Mouse (Mus musculus): ENCODE results near the gene Erg28. TPM values are rescaled to one million over a fixed set of nuclear protein-coding genes. Genes with fewer than 3 reads are reported as not detected.
A peak's percentile ranks its signal among the peaks of the same experiment; 100 is the strongest.

The Erg28 gene
- polyA plus RNA-seq, 1 experiment from 2014 or later: 115 TPM

GRCm38 (mm10) chr12:85848164-85848958 is 24.0 kb upstream of the Erg28 start:
- no peak overlapping the region for H3K9ac ChIP-seq
- H3K9me3 ChIP-seq: no peaks in the 10 kb centered on the region
- no peak overlapping the region for H3K4me2 ChIP-seq (replicated peaks)
- H3K36me3 ChIP-seq: peaks cover 25% of the 10 kb centered on the region
- H3K4me1 ChIP-seq: no peaks in the 10 kb centered on the region
- H3K27me3 ChIP-seq: no peaks in the 10 kb centered on the region
- H3K27ac ChIP-seq: no peak overlapping the region
- H3K4me3 ChIP-seq: no peak overlapping the region
- 79% methylated on average over 7 of the region's 7 CpGs for WGBS
- peak; percentile 75; the same call in 1 of the 2 replicates for ATAC-seq (ENCODE audit: low FRiP score, low read depth)

GRCm38 (mm10) chr12:85839371-85840000 is 15.1 kb upstream of the Erg28 start:
- Histone ChIP-seq H3K36me3 (peaks cover 16% of the 10 kb centered on the region), H3K9me3 (no peaks in the 10 kb centered on the region), H3K4me1 (no peaks in the 10 kb centered on the region), H3K27ac (no peak overlapping the region), H3K9ac (no peak overlapping the region), H3K4me2 (replicated peaks) (no peak overlapping the region), H3K27me3 (no peaks in the 10 kb centered on the region), H3K4me3 (no peak overlapping the region)
- 89% methylated on average over 12 of the region's 12 CpGs for WGBS
- no peak for ATAC-seq (ENCODE audit: low FRiP score, low read depth)

DNA sequence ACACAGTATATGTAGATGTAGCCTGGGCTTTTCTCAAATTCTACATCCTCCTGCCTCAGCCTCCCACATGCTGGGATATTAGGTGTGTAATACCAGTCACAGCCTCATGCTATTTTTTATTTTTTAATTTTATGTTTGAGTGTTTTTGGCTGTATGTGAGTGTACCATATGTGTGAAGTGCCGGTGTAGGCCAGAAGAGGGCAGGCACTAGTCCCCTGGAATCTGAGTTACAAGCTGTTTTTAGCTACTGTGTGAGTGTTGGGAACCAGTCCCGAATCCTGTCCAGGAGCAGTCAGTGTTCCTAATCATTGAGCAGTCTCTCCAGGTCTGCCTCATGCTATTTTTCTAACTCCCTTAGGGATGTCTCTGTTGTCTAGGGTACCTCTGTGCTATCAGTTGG is 13.4 kb upstream of the Erg28 start:
- H3K4me3 ChIP-seq: no peak overlapping the region
- H3K4me2 ChIP-seq (replicated peaks): no peak overlapping the region
- peaks cover 11% of the 10 kb centered on the region for H3K36me3 ChIP-seq
- H3K9me3 ChIP-seq: no peaks in the 10 kb centered on the region
- H3K27ac ChIP-seq: no peak overlapping the region
- H3K9ac ChIP-seq: no peak overlapping the region
- ATAC-seq (ENCODE audit: low FRiP score, low read depth): no peak
- 92% methylated on average over 2 of the region's 2 CpGs for WGBS
- no peaks in the 10 kb centered on the region for H3K27me3 ChIP-seq
- H3K4me1 ChIP-seq: no peaks in the 10 kb centered on the region

DNA sequence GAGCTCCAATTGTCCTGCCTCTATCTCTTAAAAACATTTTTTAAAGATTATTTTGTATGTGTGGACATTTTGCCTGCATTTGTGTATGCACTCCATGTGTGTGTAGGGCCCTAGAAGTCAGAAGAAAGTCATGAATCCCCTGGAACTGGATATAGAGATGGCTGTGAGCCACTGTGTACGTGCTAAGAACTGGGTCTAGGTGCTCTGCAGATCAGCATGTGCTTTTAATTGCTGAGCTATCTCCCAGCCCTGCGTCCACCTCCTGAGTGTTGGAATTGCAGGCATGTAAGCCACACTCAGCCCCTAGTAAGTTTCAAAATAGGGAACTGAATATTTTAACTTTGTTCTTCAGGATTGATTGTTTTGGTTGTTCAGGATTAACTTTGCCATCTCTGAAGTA is 10.2 kb upstream of the Erg28 start:
- Histone ChIP-seq H3K4me1 (no peaks in the 10 kb centered on the region), H3K36me3 (peaks cover 32% of the 10 kb centered on the region), H3K4me3 (no peak overlapping the region), H3K9me3 (no peaks in the 10 kb centered on the region), H3K27ac (no peak overlapping the region), H3K9ac (no peak overlapping the region), H3K4me2 (replicated peaks) (no peak overlapping the region), H3K27me3 (no peaks in the 10 kb centered on the region)
- 69% methylated on average over 2 of the region's 2 CpGs for WGBS
- no peak for ATAC-seq (ENCODE audit: low FRiP score, low read depth)

- Histone ChIP-seq H3K4me3 (no peak overlapping the region), H3K9ac (no peak overlapping the region), H3K36me3 (peaks cover 39% of the 10 kb centered on the region), H3K27me3 (no peaks in the 10 kb centered on the region), H3K27ac (no peak overlapping the region), H3K4me1 (0 out of 2 replicates have a peak, but pooled peaks cover 4% of the 10 kb centered on the region), H3K4me2 (replicated peaks) (no peak overlapping the region), H3K9me3 (no peaks in the 10 kb centered on the region)
- WGBS: 87% methylated on average over 3 of the region's 3 CpGs
- no peak for ATAC-seq (ENCODE audit: low FRiP score, low read depth)
Observed at GRCm38 (mm10) chr12:85830691-85831090, 6.3 kb upstream of the Erg28 start.

DNA sequence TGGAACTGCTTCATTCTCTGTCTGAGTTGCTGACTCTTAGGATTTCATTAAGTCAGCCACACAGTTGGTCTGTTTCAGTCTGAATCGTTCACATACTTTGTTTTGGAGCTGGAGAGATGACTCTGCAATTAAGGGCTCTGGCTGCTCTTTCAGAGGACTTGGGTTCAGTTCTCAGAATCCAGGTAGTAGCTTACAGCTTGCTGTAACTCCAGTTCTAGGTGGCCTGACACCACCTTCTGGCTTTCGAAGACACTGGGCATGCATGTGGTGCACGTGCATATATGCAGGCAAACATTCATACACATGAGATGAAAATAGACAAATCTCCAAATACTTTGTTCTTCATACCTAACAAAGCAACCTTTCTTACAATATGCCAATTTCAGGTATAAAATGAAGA is 5.5 kb upstream of the Erg28 start:
- 88% methylated on average over 3 of the region's 3 CpGs for WGBS
- H3K4me1 ChIP-seq: peaks cover 7% of the 10 kb centered on the region; the same call in 1 of the 2 replicates

DNA sequence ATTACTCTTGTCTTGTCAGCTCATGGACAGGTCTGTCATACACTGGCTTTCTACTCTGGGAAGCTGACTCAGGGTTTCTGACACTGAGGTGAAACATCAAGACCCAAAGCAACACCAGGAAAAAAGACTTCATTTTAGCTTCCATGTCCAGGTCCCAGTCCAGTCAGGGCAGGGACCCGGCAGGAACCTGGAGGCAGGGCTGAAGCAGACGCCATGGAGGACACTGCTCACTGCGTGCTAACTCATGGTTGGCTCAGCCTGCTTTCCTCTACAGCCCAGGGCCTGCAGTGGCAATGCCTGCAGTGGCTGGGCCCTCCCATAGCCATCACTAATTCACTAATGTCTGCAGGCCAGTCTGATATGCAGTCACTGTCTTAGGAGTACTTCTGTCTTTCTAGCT is 4.5 kb upstream of the Erg28 start:
- H3K27me3 ChIP-seq: no peaks in the 10 kb centered on the region
- peaks cover 34% of the 10 kb centered on the region for H3K36me3 ChIP-seq
- H3K9ac ChIP-seq: no peak overlapping the region
- H3K9me3 ChIP-seq: no peaks in the 10 kb centered on the region
- H3K27ac ChIP-seq: no peak overlapping the region
- WGBS: 89% methylated on average over 3 of the region's 3 CpGs
- ATAC-seq (ENCODE audit: low FRiP score, low read depth): no peak
- peaks cover 9% of the 10 kb centered on the region for H3K4me1 ChIP-seq
- no peak overlapping the region for H3K4me2 ChIP-seq (replicated peaks)
- no peak overlapping the region for H3K4me3 ChIP-seq

More for the DNA sequence above, 5.5 kb upstream of the Erg28 start:
- no peak overlapping the region for H3K27ac ChIP-seq
- ATAC-seq (ENCODE audit: low FRiP score, low read depth): no peak
- H3K4me2 ChIP-seq (replicated peaks): no peak overlapping the region
- H3K36me3 ChIP-seq: peaks cover 39% of the 10 kb centered on the region
- no peaks in the 10 kb centered on the region for H3K27me3 ChIP-seq
- H3K9me3 ChIP-seq: no peaks in the 10 kb centered on the region
- no peak overlapping the region for H3K9ac ChIP-seq
- no peak overlapping the region for H3K4me3 ChIP-seq

DNA sequence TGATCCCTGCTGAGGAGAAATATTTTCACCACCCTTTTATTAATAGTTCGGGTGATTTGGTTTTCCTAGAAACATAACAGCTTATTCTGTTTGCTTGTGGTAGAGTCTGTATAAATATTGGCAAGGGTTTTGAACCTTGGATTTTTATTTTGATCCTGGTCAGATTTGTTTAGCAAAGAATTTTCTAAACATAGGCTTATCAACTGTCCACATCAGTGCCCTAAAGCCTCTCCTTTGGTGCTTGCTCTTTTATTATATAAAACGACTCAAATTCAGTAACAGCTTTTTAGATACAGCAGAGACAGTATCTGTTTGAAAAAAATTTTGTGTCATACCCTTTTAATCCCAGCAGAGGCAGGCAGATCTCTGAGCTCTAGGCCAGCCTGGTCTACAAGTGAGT is 1.5 kb upstream of the Erg28 start:
- H3K27me3 ChIP-seq: no peaks in the 10 kb centered on the region
- H3K4me1 ChIP-seq: peaks cover 17% of the 10 kb centered on the region
- no peak overlapping the region for H3K4me3 ChIP-seq
- H3K9ac ChIP-seq: no peak overlapping the region
- H3K27ac ChIP-seq: no peak overlapping the region
- H3K36me3 ChIP-seq: peaks cover 29% of the 10 kb centered on the region
- 64% methylated on average over 2 of the region's 2 CpGs for WGBS
- no peak for ATAC-seq (ENCODE audit: low FRiP score, low read depth)
- H3K9me3 ChIP-seq: no peaks in the 10 kb centered on the region
- peak overlapping the region; percentile 86 for H3K4me2 ChIP-seq (replicated peaks)

- H3K27me3 ChIP-seq: no peaks in the 10 kb centered on the region
- peak overlapping the region; percentile 81 for H3K9ac ChIP-seq
- no peak for ATAC-seq (ENCODE audit: low FRiP score, low read depth)
- H3K27ac ChIP-seq: peak overlapping the region; percentile 93
- peak overlapping the region; percentile 73 for H3K4me3 ChIP-seq
- H3K36me3 ChIP-seq: peaks cover 31% of the 10 kb centered on the region
- H3K4me1 ChIP-seq: peaks cover 17% of the 10 kb centered on the region
- no peaks in the 10 kb centered on the region for H3K9me3 ChIP-seq
- H3K4me2 ChIP-seq (replicated peaks): peak overlapping the region; percentile 86
- WGBS: 9% methylated on average over 8 of the region's 8 CpGs
Observed at GRCm38 (mm10) chr12:85825361-85825760, 1.0 kb upstream of the Erg28 start.

DNA sequence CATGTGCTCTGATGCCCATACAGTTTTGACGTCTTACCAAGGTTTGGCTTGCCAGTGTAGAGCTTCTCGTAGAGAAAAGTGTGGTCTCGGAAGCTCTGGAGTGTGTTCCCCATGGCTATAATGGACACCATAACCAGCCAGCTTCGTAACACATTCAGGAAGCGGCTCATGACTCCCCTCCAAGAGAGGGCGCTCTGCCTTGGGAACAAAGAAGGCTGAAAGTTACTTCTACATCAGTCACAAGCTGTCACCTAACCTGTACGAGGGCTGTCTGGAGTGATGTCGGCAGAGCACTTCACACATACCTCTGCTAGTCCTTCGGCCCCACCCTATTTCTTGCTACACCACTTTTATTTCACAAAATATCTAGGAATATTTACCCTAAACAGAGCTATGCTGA is 2.3 kb downstream of the Erg28 start:
- H3K27ac ChIP-seq: no peak overlapping the region
- WGBS: 77% methylated on average over 9 of the region's 9 CpGs
- H3K9ac ChIP-seq: no peak overlapping the region
- H3K4me2 ChIP-seq (replicated peaks): no peak overlapping the region
- H3K27me3 ChIP-seq: no peaks in the 10 kb centered on the region
- no peak overlapping the region for H3K4me3 ChIP-seq
- H3K9me3 ChIP-seq: no peaks in the 10 kb centered on the region
- no peak for ATAC-seq (ENCODE audit: low FRiP score, low read depth)
- H3K36me3 ChIP-seq: peaks cover 45% of the 10 kb centered on the region
- H3K4me1 ChIP-seq: peaks cover 20% of the 10 kb centered on the region

GRCm38 (mm10) chr12:85813599-85813998 is 10.8 kb downstream of the Erg28 start:
- Histone ChIP-seq H3K27ac (no peak overlapping the region), H3K9ac (no peak overlapping the region), H3K9me3 (no peaks in the 10 kb centered on the region), H3K27me3 (no peaks in the 10 kb centered on the region), H3K4me1 (peaks cover under 1% of the 10 kb centered on the region; the same call in 1 of the 2 replicates), H3K36me3 (peaks cover 71% of the 10 kb centered on the region), H3K4me3 (no peak overlapping the region), H3K4me2 (replicated peaks) (no peak overlapping the region)
- ATAC-seq (ENCODE audit: low FRiP score, low read depth): no peak
- WGBS: 80% methylated on average over 2 of the region's 2 CpGs

DNA sequence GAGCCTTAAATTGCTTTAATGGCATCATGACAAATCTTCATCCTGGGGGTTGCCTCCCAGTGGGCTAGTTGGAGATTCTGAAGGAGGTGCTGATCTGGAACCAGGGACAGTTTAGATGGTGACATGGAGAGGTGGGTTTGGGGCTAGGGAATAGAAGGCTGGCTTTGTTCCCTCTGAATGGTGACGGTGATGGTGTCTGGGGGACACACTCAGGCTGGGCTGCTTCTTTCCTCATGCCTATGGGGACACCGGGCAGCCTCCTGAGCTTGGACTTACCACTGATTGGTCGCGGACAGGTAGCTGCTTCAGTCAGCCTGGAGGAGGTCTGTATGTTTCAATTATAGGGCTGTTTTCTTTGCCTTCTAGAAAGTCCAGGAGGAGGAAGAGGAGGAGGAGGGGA is 12.7 kb downstream of the Erg28 start:
- H3K4me1 ChIP-seq: no peaks in the 10 kb centered on the region
- H3K9ac ChIP-seq: no peak overlapping the region
- H3K9me3 ChIP-seq: no peaks in the 10 kb centered on the region
- H3K27ac ChIP-seq: no peak overlapping the region
- H3K36me3 ChIP-seq: peaks cover 58% of the 10 kb centered on the region
- 95% methylated on average over 4 of the region's 4 CpGs for WGBS
- no peak overlapping the region for H3K4me2 ChIP-seq (replicated peaks)
- H3K27me3 ChIP-seq: no peaks in the 10 kb centered on the region
- H3K4me3 ChIP-seq: no peak overlapping the region
- ATAC-seq (ENCODE audit: low FRiP score, low read depth): no peak
